Mouse (Mus musculus) ovary, postnatal 14 days (tissue): ENCODE measurements around the gene Olfr44.

Source experiments
- DNase-seq: peaks from one replicate; pipeline ENCODE4 v3.0.0; 2022; ENCODE audit warnings: low spot score

Olfr44 gene

DNA sequence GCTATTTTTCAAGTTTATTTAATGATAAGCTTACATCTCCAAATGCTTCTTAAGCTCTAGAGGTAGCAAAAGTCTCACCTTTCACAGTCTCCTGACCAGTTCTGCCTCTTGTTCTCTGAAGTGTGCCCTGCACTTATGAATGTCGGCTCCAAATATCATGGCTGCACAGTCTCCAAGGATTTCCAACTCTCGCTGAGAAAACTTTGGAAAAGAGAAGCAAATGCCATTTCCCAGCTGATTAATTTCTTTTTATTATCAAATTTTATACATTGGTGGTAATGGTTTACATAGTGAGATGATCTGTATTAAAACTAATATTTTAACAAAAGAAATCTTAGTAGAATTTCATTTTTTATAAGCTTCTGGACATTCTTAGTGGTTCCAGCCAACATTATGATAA, at the start of gene Olfr44:
Gene Olfr44, minus strand, starts transcription at position 101 of the 400 bp plus-strand sequence.
- DNase-seq: no peak

- DNase-seq: no peak
Measured at GRCm38 (mm10) chr9:39523616-39524285, 30.0 kb upstream of the Olfr44 start.

- no peak for DNase-seq
Measured at GRCm38 (mm10) chr9:39518595-39518994, 24.8 kb upstream of the Olfr44 start.

DNA sequence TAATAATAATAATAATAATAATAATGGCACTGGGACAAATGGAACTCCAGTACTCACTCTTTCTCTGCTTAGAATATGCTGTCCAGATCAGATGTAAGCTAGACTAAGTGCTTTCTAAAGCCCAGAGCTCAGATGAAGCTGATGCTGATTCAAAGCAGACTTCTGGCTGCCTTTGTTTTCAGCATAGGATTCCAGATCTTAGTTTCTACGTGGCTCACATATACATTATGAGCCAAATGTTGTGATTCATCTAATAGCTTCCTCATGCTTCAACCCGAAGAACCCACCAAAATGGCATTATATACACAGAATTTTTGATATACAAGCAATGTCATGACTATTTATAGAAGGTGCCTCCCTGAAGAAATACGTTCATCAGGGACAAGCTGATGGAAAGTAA, 21.7 kb upstream of the Olfr44 start, which contains the start of gene Olfr957:
Gene Olfr957, minus strand, starts transcription at position 279 of the 400 bp plus-strand sequence.
- DNase-seq: no peak

DNA sequence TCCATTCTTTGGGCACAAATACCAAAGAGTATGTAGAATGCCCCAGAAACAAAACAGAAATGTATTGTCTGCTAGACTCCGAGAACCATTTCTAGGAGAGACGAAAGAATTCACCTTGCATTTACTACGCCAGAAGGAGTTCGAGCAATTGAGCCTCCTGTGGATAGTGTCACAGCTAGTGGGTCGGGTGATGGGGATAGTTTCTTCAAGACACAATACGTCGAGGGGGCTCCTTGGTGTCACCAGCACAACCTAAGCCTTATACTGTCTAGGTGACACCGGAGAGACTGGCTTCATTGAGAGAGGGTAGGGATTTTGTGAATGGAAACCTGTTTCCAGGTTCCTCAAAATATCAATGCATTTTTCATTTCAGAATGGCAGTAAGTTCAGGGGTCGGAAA, 15.6 kb upstream of the Olfr44 start:
- DNase-seq: no peak

DNA sequence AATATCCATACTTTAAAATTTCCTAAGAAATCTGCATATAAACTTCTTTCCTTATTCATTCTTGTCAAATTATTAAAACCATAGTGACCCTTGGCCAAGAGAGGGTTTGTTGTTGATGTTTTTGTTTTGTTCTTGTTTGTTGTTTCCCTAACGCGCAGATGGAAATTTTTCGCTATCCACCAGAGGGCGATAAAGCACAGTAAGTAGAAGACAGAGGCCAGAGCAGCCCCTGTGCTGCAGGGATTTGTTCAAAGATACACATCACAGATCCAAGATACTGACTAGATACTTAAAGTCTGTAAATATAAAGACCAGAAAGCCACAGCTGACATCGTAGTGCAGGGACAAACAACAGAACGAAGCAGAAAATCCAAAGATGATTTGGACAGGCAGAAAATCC, 15.2 kb upstream of the Olfr44 start:
- peak; percentile 31 for DNase-seq

GRCm38 (mm10) chr9:39471844-39472243, 22.0 kb downstream of the Olfr44 start, which contains the start of gene Olfr955:
Gene Olfr955, minus strand, starts transcription at chr9:39471944.
- no peak for DNase-seq

- no peak for DNase-seq
Measured at GRCm38 (mm10) chr9:39456401-39456800, 37.4 kb downstream of the Olfr44 start, which contains the start of gene Olfr954. Gene Olfr954, plus strand, starts transcription at chr9:39456701.
